Mouse (Mus musculus) ES-CJ7 (cell line): ENCODE data around the gene Gck.

Source experiments
- DNase-seq: peaks from one replicate; pipeline ENCODE4 v3.0.0; 2011; ENCODE audit warnings: low read depth, low spot score

Gene Gck

GRCm38 (mm10) chr11:5949586-5950352 is at the start of gene Gck:
Gene Gck, minus strand, starts transcription at chr11:5950081.
- DNase-seq = peak; percentile 40

- no peak for DNase-seq
Observed at GRCm38 (mm10) chr11:5998472-5998871, 48.6 kb upstream of the Gck start.

GRCm38 (mm10) chr11:5995989-5996388 is 46.1 kb upstream of the Gck start:
- peak; percentile 83 for DNase-seq

GRCm38 (mm10) chr11:5994880-5995279 is 45.0 kb upstream of the Gck start:
- DNase-seq = no peak

- no peak for DNase-seq
Observed at GRCm38 (mm10) chr11:5994212-5994611, 44.3 kb upstream of the Gck start.

- DNase-seq = peak; percentile 81
Observed at GRCm38 (mm10) chr11:5990910-5991309, 41.0 kb upstream of the Gck start.

GRCm38 (mm10) chr11:5989954-5990593 is 40.2 kb upstream of the Gck start:
- DNase-seq = no peak

GRCm38 (mm10) chr11:5988126-5988525 is 38.2 kb upstream of the Gck start:
- DNase-seq = peak; percentile 34

GRCm38 (mm10) chr11:5983629-5984028 is 33.7 kb upstream of the Gck start:
- DNase-seq = no peak

GRCm38 (mm10) chr11:5981323-5981722 is 31.4 kb upstream of the Gck start:
- no peak for DNase-seq

GRCm38 (mm10) chr11:5980561-5980960 is 30.7 kb upstream of the Gck start:
- DNase-seq = no peak

- no peak for DNase-seq
Observed at GRCm38 (mm10) chr11:5980108-5980507, 30.2 kb upstream of the Gck start.

GRCm38 (mm10) chr11:5979088-5979487 is 29.2 kb upstream of the Gck start:
- no peak for DNase-seq

GRCm38 (mm10) chr11:5976106-5976505 is 26.2 kb upstream of the Gck start:
- DNase-seq = no peak

- no peak for DNase-seq
Observed at GRCm38 (mm10) chr11:5975068-5975467, 25.2 kb upstream of the Gck start.

- no peak for DNase-seq
Observed at GRCm38 (mm10) chr11:5974053-5974452, 24.2 kb upstream of the Gck start.

GRCm38 (mm10) chr11:5973151-5973550 is 23.3 kb upstream of the Gck start:
- DNase-seq = peak; percentile 67

- DNase-seq = no peak
Observed at GRCm38 (mm10) chr11:5971202-5971601, 21.3 kb upstream of the Gck start.

- no peak for DNase-seq
Observed at GRCm38 (mm10) chr11:5968223-5968622, 18.3 kb upstream of the Gck start.

GRCm38 (mm10) chr11:5966751-5967150 is 16.9 kb upstream of the Gck start:
- no peak for DNase-seq

- DNase-seq = no peak
Observed at GRCm38 (mm10) chr11:5965865-5966264, 16.0 kb upstream of the Gck start.

GRCm38 (mm10) chr11:5960051-5960450 is 10.2 kb upstream of the Gck start:
- no peak for DNase-seq
